Mouse (Mus musculus): Measurements from ENCODE around the gene Plekhb1. TPM values are rescaled to one million over a fixed set of nuclear protein-coding genes. Genes with fewer than 3 reads are reported as not detected.

The Plekhb1 gene
- total and polyA plus RNA-seq, 3 experiments: 0.12 to 0.40 TPM; not detected in 1

- TF ChIP-seq TBP (IDR thresholded peaks at IDR 0.05; ENCODE audit: low read depth, low read length) (peak; percentile 99), MAFK (IDR thresholded peaks at IDR 0.05; ENCODE audit: borderline replicate concordance, low read depth, low read length) (peak; percentile 88), ELF1 (IDR thresholded peaks at IDR 0.05; ENCODE audit: low read depth, low read length) (peak; percentile 41; the same call in 1 of the 2 replicates), ZMIZ1 (IDR thresholded peaks at IDR 0.05; ENCODE audit: low read depth, low read length) (no peak)
- Histone ChIP-seq H3K27ac (ENCODE audit: control insufficient read depth, low read depth, low read length) (no peak overlapping the region), H3K4me1 (ENCODE audit: control insufficient read depth in 1 of 2, insufficient read depth in 2 of 2, low read length in 2 of 2) (peaks cover 2 to 8% of the 10 kb centered on the region in 2 experiments; a peak in 3 of 4 replicates), H3K27me3 (ENCODE audit: control insufficient read depth in 1 of 2, insufficient read depth in 2 of 2, low read length in 2 of 2) (no peaks in the 10 kb centered on the region), H3K36me3 (ENCODE audit: control insufficient read depth in 1 of 2, insufficient read depth in 2 of 2, low read length in 2 of 2) (peaks cover 0 to 17% of the 10 kb centered on the region in 2 experiments; a peak in 2 of 4 replicates), H3K4me3 (ENCODE audit: control insufficient read depth in 1 of 2, insufficient read depth in 1 of 2, low read depth in 2 of 2, low read length in 2 of 2) (no peak overlapping the region), H3K9ac (ENCODE audit: control insufficient read depth, low read depth, low read length, poor library complexity, severe bottlenecking) (peak overlapping the region; percentile 3; the same call in 1 of the 2 replicates), H3K9me3 (replicated peaks; ENCODE audit: insufficient read depth, low read length) (no peaks in the 10 kb centered on the region), H3K79me2 (ENCODE audit: control insufficient read depth, insufficient read depth, low read length, poor library complexity) (peaks cover 1% of the 10 kb centered on the region; the same call in 1 of the 2 replicates)
- DNase-seq (ENCODE audit: low read depth, low spot score): peak; percentile 83
Measured at GRCm38 (mm10) chr7:100593349-100593748, 68.9 kb downstream of the Plekhb1 start.

Other genes with a start within 250 kb of the Plekhb1 start
- 0.10 TPM in 1 of 2 replicates, not detected in the other for gene Ucp3, start 189.4 kb downstream of the Plekhb1 start, total RNA-seq (2012; rRNA removed)
- gene Ucp3, start 189.4 kb downstream of the Plekhb1 start, polyA plus RNA-seq (2012; ENCODE audit: insufficient read depth in 1 of 2, insufficient read length in 2 of 2, low read depth in 1 of 2, low replicate concordance in 2 of 2, missing spikeins in 1 of 2): not detected
- 139 and 156 TPM in 2 replicates for gene Ucp2, start 169.1 kb downstream of the Plekhb1 start, total RNA-seq (2012; rRNA removed)
- gene Ucp2, start 169.1 kb downstream of the Plekhb1 start, polyA plus RNA-seq (2012; ENCODE audit: insufficient read depth in 1 of 2, insufficient read length in 2 of 2, low read depth in 1 of 2, low replicate concordance in 2 of 2, missing spikeins in 1 of 2): 100 to 1,000 TPM in 1 of 2 experiments, not detected in 1; 724 TPM
- gene Dnajb13, start 147.5 kb downstream of the Plekhb1 start, total RNA-seq (2012; rRNA removed): 2.0 and 2.2 TPM in 2 replicates
- gene Dnajb13, start 147.5 kb downstream of the Plekhb1 start, polyA plus RNA-seq (2012; ENCODE audit: insufficient read depth in 1 of 2, insufficient read length in 2 of 2, low read depth in 1 of 2, low replicate concordance in 2 of 2, missing spikeins in 1 of 2): 1 to 10 TPM in 1 of 2 experiments, not detected in 1; 3.6 TPM
- 6.1 and 8.1 TPM in 2 replicates for gene Coa4, start 125.3 kb downstream of the Plekhb1 start, total RNA-seq (2012; rRNA removed)
- gene Coa4, start 125.3 kb downstream of the Plekhb1 start, polyA plus RNA-seq (2012; ENCODE audit: insufficient read depth in 1 of 2, insufficient read length in 2 of 2, low read depth in 1 of 2, low replicate concordance in 2 of 2, missing spikeins in 1 of 2): 10 to 100 TPM in 1 of 2 experiments, not detected in 1; 13.8 TPM
- 43.2 and 45.1 TPM in 2 replicates for gene Rab6a, start 55.0 kb downstream of the Plekhb1 start, total RNA-seq (2012; rRNA removed)
- gene Rab6a, start 55.0 kb downstream of the Plekhb1 start, polyA plus RNA-seq (2012; ENCODE audit: insufficient read depth in 1 of 2, insufficient read length in 2 of 2, low read depth in 1 of 2, low replicate concordance in 2 of 2, missing spikeins in 1 of 2): 10 to 100 TPM; 58.4 to 92.8 TPM
- gene Mrpl48, start 54.1 kb downstream of the Plekhb1 start, total RNA-seq (2012; rRNA removed): 39.5 and 45.5 TPM in 2 replicates
- gene Mrpl48, start 54.1 kb downstream of the Plekhb1 start, polyA plus RNA-seq (2012; ENCODE audit: insufficient read depth in 1 of 2, insufficient read length in 2 of 2, low read depth in 1 of 2, low replicate concordance in 2 of 2, missing spikeins in 1 of 2): 10 to 100 TPM in 1 of 2 experiments, not detected in 1; 67.3 TPM
- 3.1 and 3.2 TPM in 2 replicates for gene Fam168a, start 44.2 kb upstream of the Plekhb1 start, total RNA-seq (2012; rRNA removed)
- 10 to 100 TPM in 1 of 2 experiments, not detected in 1; 19.2 TPM for gene Fam168a, start 44.2 kb upstream of the Plekhb1 start, polyA plus RNA-seq (2012; ENCODE audit: insufficient read depth in 1 of 2, insufficient read length in 2 of 2, low read depth in 1 of 2, low replicate concordance in 2 of 2, missing spikeins in 1 of 2)
- gene Relt, start 201.0 kb upstream of the Plekhb1 start, total RNA-seq (2012; rRNA removed): 26.0 and 37.1 TPM in 2 replicates
- 10 to 100 TPM in 1 of 2 experiments, not detected in 1; 29.6 TPM for gene Relt, start 201.0 kb upstream of the Plekhb1 start, polyA plus RNA-seq (2012; ENCODE audit: insufficient read depth in 1 of 2, insufficient read length in 2 of 2, low read depth in 1 of 2, low replicate concordance in 2 of 2, missing spikeins in 1 of 2)